Mouse (Mus musculus): ENCODE results near the gene Dpf3.

The Dpf3 gene

DNA sequence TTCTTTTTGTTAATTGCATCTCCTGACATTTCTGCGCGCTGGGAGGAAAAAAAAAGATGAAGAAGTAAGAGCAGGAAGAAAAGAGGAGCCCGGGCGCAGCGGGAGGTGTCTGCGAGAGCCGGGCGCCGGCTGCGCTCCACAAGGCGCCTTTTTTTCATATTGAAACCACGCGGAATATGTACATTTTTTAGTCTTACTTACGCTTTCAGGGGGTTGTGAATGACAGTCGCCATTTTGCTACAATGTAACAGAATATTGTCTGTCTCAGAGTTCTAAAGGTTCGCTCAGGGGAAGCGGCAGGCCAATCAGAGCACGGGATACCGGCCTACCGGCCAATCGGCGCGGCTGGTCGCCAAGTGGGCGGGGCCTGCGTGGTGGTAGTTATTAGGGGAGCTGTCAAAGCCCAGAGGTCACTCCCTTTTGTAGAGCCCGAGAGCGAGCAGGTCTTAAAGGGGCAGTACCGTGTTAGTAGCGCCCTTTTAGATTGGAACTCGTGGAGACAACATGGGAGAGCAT lies at the start of gene Dpf3:
Gene Dpf3, minus strand, starts transcription at position 241 of the 516 bp plus-strand sequence.
- DNase-seq = peak; percentile 100

DNA sequence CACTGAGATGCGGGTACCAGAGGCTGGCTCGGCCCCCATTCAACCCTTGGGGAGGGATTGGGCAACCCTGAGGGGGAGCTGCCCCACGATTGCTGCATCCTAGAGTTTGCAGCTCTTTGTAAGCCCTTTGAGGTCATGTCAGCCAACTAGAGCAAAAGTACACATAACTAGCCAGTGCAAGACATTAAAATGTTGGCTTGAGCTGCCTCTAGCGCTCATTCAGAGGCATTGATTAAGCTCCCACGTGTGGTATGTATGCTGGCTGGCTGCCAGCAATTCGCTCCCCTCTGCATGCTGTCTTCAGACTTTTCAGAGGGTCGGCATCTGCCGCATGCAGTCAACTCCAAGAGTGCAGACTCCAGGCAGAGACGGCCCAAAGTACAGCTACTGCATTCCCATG lies 48.5 kb upstream of the Dpf3 start:
- DNase-seq = no peak

GRCm38 (mm10) chr12:83535428-83535827 lies 47.9 kb upstream of the Dpf3 start:
- no peak for DNase-seq

GRCm38 (mm10) chr12:83534190-83534589 lies 46.7 kb upstream of the Dpf3 start:
- DNase-seq = no peak

DNA sequence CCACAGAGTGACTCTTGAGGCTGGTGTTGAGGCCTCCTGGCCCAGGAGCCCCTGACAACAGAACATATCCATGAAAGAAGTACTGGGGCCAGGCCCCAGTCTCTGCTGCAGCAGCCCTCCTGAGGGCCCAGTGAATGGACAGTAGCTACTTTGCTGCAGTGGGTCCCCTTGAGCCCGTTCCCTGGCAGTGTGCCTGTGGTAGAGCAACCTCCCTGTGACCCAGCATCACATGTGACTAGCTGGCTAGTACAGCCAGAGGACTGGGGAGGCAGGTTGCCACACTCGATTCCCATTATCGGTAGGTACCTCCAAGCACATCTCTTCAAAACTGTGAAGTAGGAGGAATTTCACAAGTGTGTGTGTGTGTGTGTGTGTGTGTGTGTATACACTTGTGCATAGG lies 45.5 kb upstream of the Dpf3 start:
- peak in 1 of 2 experiments; percentile 40 for DNase-seq

- DNase-seq = no peak
These were observed 44.5 kb upstream of the Dpf3 start for GRCm38 (mm10) chr12:83531992-83532391.

- DNase-seq = no peak
These were observed 41.1 kb upstream of the Dpf3 start for GRCm38 (mm10) chr12:83528665-83529064.

- DNase-seq = no peak
These were observed 40.3 kb upstream of the Dpf3 start for GRCm38 (mm10) chr12:83527816-83528215.

- DNase-seq = no peak
These were observed 38.5 kb upstream of the Dpf3 start for GRCm38 (mm10) chr12:83525822-83526544.

GRCm38 (mm10) chr12:83524329-83524728 lies 36.8 kb upstream of the Dpf3 start:
- peak; percentile 44 to 67 for DNase-seq

- no peak for DNase-seq
These were observed 36.4 kb upstream of the Dpf3 start for GRCm38 (mm10) chr12:83523892-83524291.

GRCm38 (mm10) chr12:83523056-83523455 lies 35.5 kb upstream of the Dpf3 start:
- no peak for DNase-seq

GRCm38 (mm10) chr12:83521083-83521482 lies 33.6 kb upstream of the Dpf3 start:
- no peak for DNase-seq

DNA sequence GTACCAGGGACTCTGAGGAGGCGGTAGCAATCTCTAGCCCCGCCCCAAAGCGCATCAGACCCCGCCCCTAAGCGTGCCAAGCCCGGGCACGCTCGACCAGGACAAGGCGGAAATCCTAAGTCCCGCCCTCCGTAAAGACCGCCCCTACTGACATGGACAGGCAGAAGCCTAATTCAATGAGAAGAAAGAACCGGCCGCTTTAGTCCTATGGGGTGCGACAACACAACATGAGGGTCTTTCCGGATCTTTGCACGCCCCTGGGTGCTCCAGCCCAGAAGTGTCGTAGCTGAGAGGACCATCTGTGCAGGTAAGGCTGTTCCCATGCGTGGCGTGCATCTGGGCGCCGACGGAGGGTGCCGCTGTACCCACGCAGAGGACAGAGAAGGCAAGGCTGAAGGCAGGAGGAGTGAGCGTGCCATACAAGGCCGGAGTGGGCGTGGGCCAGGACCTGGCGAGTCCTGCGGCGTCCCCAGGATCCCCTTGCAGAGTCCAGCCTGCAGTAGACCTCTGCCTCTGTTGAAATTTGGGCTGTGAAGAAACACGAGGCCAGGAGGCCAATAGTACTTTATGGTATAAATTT lies 32.9 kb upstream of the Dpf3 start, which contains the start of gene Dcaf4:
Gene Dcaf4, plus strand, starts transcription at position 156 of the 580 bp plus-strand sequence.
- DNase-seq = peak; percentile 96 to 98

GRCm38 (mm10) chr12:83517580-83517979 lies 30.1 kb upstream of the Dpf3 start:
- DNase-seq = no peak

DNA sequence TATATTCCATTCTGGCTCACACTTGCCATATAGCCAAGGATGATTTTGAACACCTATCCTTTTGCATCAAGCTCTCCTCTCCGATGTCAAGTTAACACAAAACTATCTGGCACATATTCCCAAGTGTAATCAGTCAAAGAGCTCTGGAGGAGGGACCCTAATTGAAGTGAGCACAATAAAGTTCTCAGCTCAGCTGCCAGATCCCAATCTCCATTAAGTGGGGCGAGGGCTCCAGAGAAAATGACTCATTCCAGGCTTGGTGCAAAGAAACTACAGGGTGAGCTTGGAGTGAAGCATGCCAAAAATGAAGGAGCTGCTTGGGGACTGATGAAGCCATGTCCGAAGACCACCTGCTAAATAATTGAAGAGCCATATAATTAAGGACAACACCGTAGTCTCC lies 26.7 kb upstream of the Dpf3 start:
- DNase-seq = no peak

GRCm38 (mm10) chr12:83513185-83513584 lies 25.7 kb upstream of the Dpf3 start:
- no peak for DNase-seq

DNA sequence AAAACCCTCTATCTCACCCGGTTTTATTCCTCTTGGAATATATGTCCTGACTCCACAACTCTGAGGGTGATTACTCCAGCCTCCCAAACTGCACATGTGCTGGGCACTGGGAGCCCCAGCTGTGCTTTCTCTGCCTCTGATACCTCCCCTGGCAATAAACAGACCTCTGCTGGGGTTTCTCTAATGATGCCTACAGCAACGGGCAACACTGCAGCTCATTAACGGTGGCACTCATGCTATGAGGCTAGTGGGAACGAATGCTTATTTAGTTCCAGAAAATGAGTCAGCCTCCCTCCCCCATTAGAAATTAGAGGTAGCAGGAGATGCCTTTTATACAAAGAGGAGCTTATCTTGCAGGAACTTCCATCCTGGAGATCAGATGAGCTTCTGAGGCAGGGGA lies 25.3 kb upstream of the Dpf3 start:
- DNase-seq = no peak

DNA sequence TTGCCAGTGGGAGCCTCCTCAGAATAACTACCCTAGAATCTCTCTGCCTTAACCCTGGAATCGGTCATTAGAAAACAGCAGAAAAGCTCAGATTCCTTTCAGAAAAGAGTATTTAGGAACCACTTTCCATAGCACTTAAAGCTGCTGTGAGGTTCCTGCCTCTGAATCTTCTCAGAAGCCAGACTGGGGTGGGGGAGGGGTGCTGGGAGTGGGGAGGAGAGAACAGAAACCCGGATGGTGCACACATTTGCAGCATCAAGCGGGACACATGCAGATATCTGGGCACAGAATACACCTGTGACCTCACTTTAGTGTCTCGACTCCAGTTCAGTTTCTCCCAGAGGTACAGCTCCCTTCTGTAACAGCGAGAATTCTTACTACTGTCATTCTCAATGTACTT lies 23.1 kb upstream of the Dpf3 start:
- DNase-seq = no peak

DNA sequence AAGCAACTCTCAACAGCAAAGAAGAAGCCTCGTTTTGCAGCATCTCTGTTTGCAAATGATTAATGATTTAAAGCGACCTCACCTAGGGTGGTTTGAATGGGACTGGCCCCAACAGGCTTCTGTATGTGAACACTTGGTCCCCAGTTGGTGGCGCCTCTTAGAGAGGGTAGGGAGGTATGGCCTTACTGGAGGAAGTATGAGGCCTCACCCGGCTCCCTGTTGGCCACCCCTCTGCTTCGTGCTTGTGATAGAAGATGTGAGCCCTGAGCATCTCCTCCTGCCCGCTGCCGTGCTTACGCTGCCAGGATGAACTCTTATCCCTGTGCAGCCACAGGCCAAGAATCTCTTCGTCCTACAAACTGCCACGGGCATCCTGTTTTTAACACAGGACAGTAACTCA lies 19.0 kb upstream of the Dpf3 start:
- DNase-seq = no peak

DNA sequence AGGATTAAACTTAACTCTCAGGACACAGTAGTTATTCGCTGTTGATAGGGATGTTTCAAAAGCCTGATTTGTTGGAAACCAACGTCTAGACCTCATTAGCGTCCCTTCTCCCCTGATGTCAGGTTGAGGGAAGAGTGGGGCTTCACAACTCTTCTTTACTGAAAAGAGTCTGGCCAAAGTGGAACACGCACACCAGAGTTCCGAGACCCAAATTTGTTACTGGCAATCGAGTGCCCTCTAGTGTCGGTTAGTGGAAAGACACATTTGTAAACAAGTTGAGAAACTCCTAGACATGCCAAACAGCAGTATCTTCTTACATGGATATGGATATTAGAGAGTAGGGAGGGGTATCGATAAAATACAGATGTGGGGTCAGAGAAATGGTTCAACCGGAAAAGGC lies 14.7 kb upstream of the Dpf3 start:
- peak; percentile 60 to 76 for DNase-seq

DNA sequence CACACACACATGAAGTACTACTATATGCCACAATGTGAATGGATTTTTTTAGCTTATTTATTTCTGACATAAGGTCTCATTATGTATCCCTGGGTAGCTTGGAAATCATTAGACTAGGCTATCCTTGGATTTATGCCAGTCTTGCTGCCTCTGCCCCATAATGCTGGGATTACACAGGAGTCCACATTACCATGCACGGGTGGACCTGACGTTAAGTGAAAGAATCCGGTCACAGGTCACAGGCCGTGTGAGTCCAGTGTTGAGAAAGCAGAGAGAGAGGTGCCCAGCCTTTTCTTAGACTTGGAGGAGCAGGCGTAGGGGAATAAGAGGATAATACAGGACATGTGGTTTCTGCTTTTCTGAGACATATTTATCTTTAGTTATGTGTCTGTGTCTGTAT lies 11.7 kb upstream of the Dpf3 start:
- no peak for DNase-seq

DNA sequence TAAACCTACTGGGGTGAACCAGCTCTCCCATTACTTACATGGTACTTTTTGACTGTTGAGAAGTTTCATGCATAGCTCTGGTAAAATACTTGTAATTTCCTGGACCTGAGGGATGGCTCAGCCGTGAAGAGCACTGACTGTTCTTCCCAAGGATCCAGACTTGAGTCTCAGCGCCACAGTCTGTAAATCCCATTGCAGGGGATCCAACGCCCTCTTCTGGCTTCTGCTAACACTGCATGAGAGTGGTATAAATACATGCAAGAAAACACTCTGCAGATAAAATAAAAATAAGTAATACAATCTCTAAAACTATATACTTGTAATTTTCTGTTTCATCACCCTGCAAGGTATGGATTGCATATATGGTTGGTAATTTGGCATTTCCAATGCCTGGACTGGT lies 10.4 kb upstream of the Dpf3 start:
- DNase-seq = no peak

DNA sequence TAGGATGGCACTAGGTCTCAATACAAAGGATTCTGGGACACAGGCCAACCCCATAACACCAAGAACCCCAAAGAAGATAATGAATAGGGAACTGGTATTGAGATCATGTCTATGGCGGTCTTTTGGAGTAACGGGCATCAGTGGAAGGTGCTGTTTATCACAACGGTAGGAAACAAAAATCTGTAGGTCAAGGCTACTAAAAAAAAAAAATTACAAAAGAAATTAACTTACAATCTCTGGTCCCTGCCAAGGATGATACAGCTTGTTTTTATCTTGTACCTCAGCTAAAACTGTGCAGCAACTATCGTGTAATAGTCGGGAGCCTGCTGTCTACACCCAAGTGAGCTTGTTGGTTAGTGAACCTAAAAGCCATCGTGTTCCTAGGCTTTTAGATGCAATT lies 9.2 kb upstream of the Dpf3 start:
- no peak for DNase-seq

GRCm38 (mm10) chr12:83496336-83496735 lies 8.8 kb upstream of the Dpf3 start:
- no peak for DNase-seq

Measured in cerebellum, postnatal 25 days (tissue).